Mouse (Mus musculus) midbrain, embryonic 12.5 days (tissue): ENCODE data around the gene Arid2. TPM values are rescaled to one million over a fixed set of nuclear protein-coding genes. Genes with fewer than 3 reads are reported as not detected.

Experiments used
- ATAC-seq: fragments of 200-750 bp; cut with Nextera tagmentation; 2 replicates; pipeline ENCODE4 v1.8.0; 2017; ENCODE audit warnings: low read depth, moderate TSS enrichment, moderate library complexity; ENCODE audit not compliant: low FRiP score
- H3K27ac ChIP-seq: fragments of 300-500 bp; sonication (generic); replicated peaks from 2 replicates; pipeline ENCODE4 v1.5.1; 2016; ENCODE audit warnings: mild to moderate bottlenecking
- H3K27me3 ChIP-seq: fragments of 300-500 bp; sonication (generic); 2 replicates; pipeline ENCODE4 v1.6.1; 2016; ENCODE audit warnings: mild to moderate bottlenecking
- H3K36me3 ChIP-seq: fragments of 300-500 bp; sonication (generic); 2 replicates; pipeline ENCODE4 v1.6.1; 2016
- H3K4me1 ChIP-seq: fragments of 300-500 bp; sonication (generic); 2 replicates; pipeline ENCODE4 v1.6.1; 2016
- H3K4me2 ChIP-seq: fragments of 300-500 bp; sonication (generic); replicated peaks from 2 replicates; pipeline ENCODE4 v1.6.1; 2016; ENCODE audit warnings: mild to moderate bottlenecking, moderate library complexity
- H3K4me3 ChIP-seq: fragments of 300-500 bp; sonication (generic); 2 replicates; pipeline ENCODE4 v1.5.1; 2016; ENCODE audit warnings: mild to moderate bottlenecking
- H3K9ac ChIP-seq: fragments of 300-500 bp; sonication (generic); replicated peaks from 2 replicates; pipeline ENCODE4 v1.6.1; 2016; ENCODE audit warnings: mild to moderate bottlenecking, moderate library complexity
- H3K9me3 ChIP-seq: fragments of 300-500 bp; sonication (generic); 2 replicates; pipeline ENCODE4 v1.6.1; 2016; ENCODE audit warnings: mild to moderate bottlenecking
- WGBS: fragments of 180-500 bp; shearing (Covaris S2); methylation state at CpG from one replicate; pipeline ENCODE4 v1.1.7; 2016; 5-methylcytosine and 5-hydroxymethylcytosine counted together
- polyA plus RNA-seq: library from polyadenylated mRNA; unstranded; fragments of >200 nt; fragmentation: Nextera tagmentation; extraction: Ambion mirVana; gene quantifications from 2 replicates; pipeline ENCODE4 v1.2.1, GENCODE M21; 2016

The Arid2 gene
- polyA plus RNA-seq, 1 experiment from 2014 or later: 35.1 TPM

- ATAC-seq: peak; percentile 31
- Histone ChIP-seq H3K36me3 (no peaks in the 10 kb centered on the region), H3K27me3 (no peaks in the 10 kb centered on the region), H3K4me1 (peaks cover 24% of the 10 kb centered on the region), H3K4me2 (peak overlapping the region; percentile 82), H3K9me3 (no peaks in the 10 kb centered on the region), H3K9ac (peak overlapping the region; percentile 100), H3K27ac (peak overlapping the region; percentile 100), H3K4me3 (peak overlapping the region; percentile 94)
- WGBS: 0% methylated on average over 33 of the region's 63 CpGs
These were observed 404 bp upstream of the Arid2 start for GRCm38 (mm10) chr15:96286935-96287292.

- peak overlapping the region; percentile 100 for H3K27ac ChIP-seq
- no peaks in the 10 kb centered on the region for H3K9me3 ChIP-seq
- H3K4me2 ChIP-seq: peak overlapping the region; percentile 82
- peak overlapping the region; percentile 100 for H3K9ac ChIP-seq
- no peaks in the 10 kb centered on the region for H3K36me3 ChIP-seq
- ATAC-seq: no peak
- H3K27me3 ChIP-seq: no peaks in the 10 kb centered on the region
- peak overlapping the region; percentile 94 for H3K4me3 ChIP-seq
- H3K4me1 ChIP-seq: peaks cover 18% of the 10 kb centered on the region
- WGBS: under 1% methylated on average over 84 of the region's 97 CpGs
These were observed 888 bp downstream of the Arid2 start for GRCm38 (mm10) chr15:96287976-96288835.

- WGBS: 5% methylated on average over 9 of the region's 9 CpGs
- no peak for ATAC-seq
- Histone ChIP-seq H3K27me3 (no peaks in the 10 kb centered on the region), H3K36me3 (no peaks in the 10 kb centered on the region), H3K4me3 (peak overlapping the region; percentile 94), H3K4me1 (peaks cover 17% of the 10 kb centered on the region), H3K27ac (peak overlapping the region; percentile 100), H3K4me2 (peak overlapping the region; percentile 82), H3K9me3 (no peaks in the 10 kb centered on the region), H3K9ac (peak overlapping the region; percentile 100)
These were observed 1.6 kb downstream of the Arid2 start for GRCm38 (mm10) chr15:96288836-96289390.

- H3K4me2 ChIP-seq: peak overlapping the region; percentile 43
- peaks cover 3% of the 10 kb centered on the region for H3K36me3 ChIP-seq
- no peak overlapping the region for H3K27ac ChIP-seq
- no peaks in the 10 kb centered on the region for H3K9me3 ChIP-seq
- WGBS: 82% methylated on average over 1 of the region's 1 CpGs
- peaks cover 15% of the 10 kb centered on the region for H3K4me1 ChIP-seq
- ATAC-seq: no peak
- no peak overlapping the region for H3K4me3 ChIP-seq
- H3K9ac ChIP-seq: 0 out of 2 replicates have a peak overlapping the region, but pooled peaks have one; percentile 31
- no peaks in the 10 kb centered on the region for H3K27me3 ChIP-seq
These were observed 2.7 kb downstream of the Arid2 start for GRCm38 (mm10) chr15:96290001-96290400.

GRCm38 (mm10) chr15:96293444-96293843 is 6.1 kb downstream of the Arid2 start:
- no peaks in the 10 kb centered on the region for H3K9me3 ChIP-seq
- peaks cover 4% of the 10 kb centered on the region for H3K36me3 ChIP-seq
- H3K4me2 ChIP-seq: no peak overlapping the region
- 80% methylated on average over 3 of the region's 3 CpGs for WGBS
- no peak overlapping the region for H3K27ac ChIP-seq
- H3K4me3 ChIP-seq: no peak overlapping the region
- H3K4me1 ChIP-seq: peaks cover 16% of the 10 kb centered on the region
- ATAC-seq: no peak
- no peaks in the 10 kb centered on the region for H3K27me3 ChIP-seq
- H3K9ac ChIP-seq: no peak overlapping the region

- Histone ChIP-seq H3K4me1 (0 out of 2 replicates have a peak, but pooled peaks cover 4% of the 10 kb centered on the region), H3K27me3 (no peaks in the 10 kb centered on the region), H3K9ac (no peak overlapping the region), H3K9me3 (no peaks in the 10 kb centered on the region), H3K36me3 (peaks cover 15% of the 10 kb centered on the region), H3K4me3 (no peak overlapping the region), H3K27ac (no peak overlapping the region), H3K4me2 (no peak overlapping the region)
- ATAC-seq: no peak
- 84% methylated on average over 9 of the region's 9 CpGs for WGBS
These were observed 9.8 kb downstream of the Arid2 start for GRCm38 (mm10) chr15:96297078-96297590.

- Histone ChIP-seq H3K4me3 (no peak overlapping the region), H3K4me2 (no peak overlapping the region), H3K9ac (no peak overlapping the region), H3K27ac (no peak overlapping the region), H3K36me3 (peaks cover 19% of the 10 kb centered on the region), H3K27me3 (no peaks in the 10 kb centered on the region), H3K9me3 (no peaks in the 10 kb centered on the region), H3K4me1 (0 out of 2 replicates have a peak, but pooled peaks cover 4% of the 10 kb centered on the region)
- 94% methylated on average over 9 of the region's 9 CpGs for WGBS
- ATAC-seq: no peak
These were observed 10.4 kb downstream of the Arid2 start for GRCm38 (mm10) chr15:96297623-96298188.

- ATAC-seq: no peak
- Histone ChIP-seq H3K27ac (no peak overlapping the region), H3K9ac (no peak overlapping the region), H3K36me3 (peaks cover 20% of the 10 kb centered on the region), H3K4me1 (peaks cover 8% of the 10 kb centered on the region), H3K4me2 (no peak overlapping the region), H3K9me3 (no peaks in the 10 kb centered on the region), H3K27me3 (no peaks in the 10 kb centered on the region), H3K4me3 (no peak overlapping the region)
- 74% methylated on average over 6 of the region's 6 CpGs for WGBS
These were observed 22.0 kb downstream of the Arid2 start for GRCm38 (mm10) chr15:96309310-96309709.

- Histone ChIP-seq H3K36me3 (peaks cover 7% of the 10 kb centered on the region; the same call in 1 of the 2 replicates), H3K4me2 (no peak overlapping the region), H3K9ac (no peak overlapping the region), H3K9me3 (no peaks in the 10 kb centered on the region), H3K27me3 (no peaks in the 10 kb centered on the region), H3K4me3 (no peak overlapping the region), H3K4me1 (peaks cover 8% of the 10 kb centered on the region), H3K27ac (no peak overlapping the region)
- 91% methylated on average over 1 of the region's 1 CpGs for WGBS
- no peak for ATAC-seq
These were observed 25.6 kb downstream of the Arid2 start for GRCm38 (mm10) chr15:96312902-96313301.

GRCm38 (mm10) chr15:96315664-96316063 is 28.3 kb downstream of the Arid2 start:
- H3K27me3 ChIP-seq: no peaks in the 10 kb centered on the region
- ATAC-seq: no peak
- H3K4me2 ChIP-seq: no peak overlapping the region
- peaks cover 7% of the 10 kb centered on the region; the same call in 1 of the 2 replicates for H3K36me3 ChIP-seq
- H3K4me3 ChIP-seq: no peak overlapping the region
- no peaks in the 10 kb centered on the region for H3K9me3 ChIP-seq
- H3K27ac ChIP-seq: no peak overlapping the region
- no peak overlapping the region for H3K9ac ChIP-seq
- peaks cover 5% of the 10 kb centered on the region for H3K4me1 ChIP-seq
- 77% methylated on average over 1 of the region's 1 CpGs for WGBS

GRCm38 (mm10) chr15:96319335-96319734 is 32.0 kb downstream of the Arid2 start:
- H3K36me3 ChIP-seq: no peaks in the 10 kb centered on the region
- H3K9me3 ChIP-seq: no peaks in the 10 kb centered on the region
- WGBS: 92% methylated on average over 8 of the region's 8 CpGs
- no peak overlapping the region for H3K4me2 ChIP-seq
- no peaks in the 10 kb centered on the region for H3K27me3 ChIP-seq
- H3K4me1 ChIP-seq: peaks cover 5% of the 10 kb centered on the region; the same call in 1 of the 2 replicates
- no peak for ATAC-seq
- no peak overlapping the region for H3K4me3 ChIP-seq
- H3K27ac ChIP-seq: peak overlapping the region; percentile 30; the same call in 1 of the 2 replicates
- H3K9ac ChIP-seq: no peak overlapping the region
